Mouse (Mus musculus): ENCODE measurements at regions not wholly inside any gene's neighbourhood (a gene's known extent, or its start where the extent isn't known, plus 50 kb on each side); places are given as distances from the start of the nearest gene placed in this dataset.

- TF ChIP-seq EP300 (optimal IDR thresholded peaks at IDR 0.05) (no peak), CTCF (IDR thresholded peaks at IDR 0.05; ENCODE audit: low read depth) (no peak)
These were observed 67.7 kb upstream of the Medag start for GRCm38 (mm10) chr5:149343610-149344527.

Data from stomach, postnatal 0 days (tissue).